Mouse (Mus musculus) R1 (cell line): ENCODE measurements at regions not wholly inside any gene's neighbourhood (a gene's known extent, or its start where the extent isn't known, plus 50 kb on each side); places are given as distances from the start of the nearest gene placed in this dataset.

Experiments used
- DNase-seq: peaks from one replicate; pipeline ENCODE4 v3.0.0-alpha.2; 2018; ENCODE audit warnings: low read depth, low spot score

DNA sequence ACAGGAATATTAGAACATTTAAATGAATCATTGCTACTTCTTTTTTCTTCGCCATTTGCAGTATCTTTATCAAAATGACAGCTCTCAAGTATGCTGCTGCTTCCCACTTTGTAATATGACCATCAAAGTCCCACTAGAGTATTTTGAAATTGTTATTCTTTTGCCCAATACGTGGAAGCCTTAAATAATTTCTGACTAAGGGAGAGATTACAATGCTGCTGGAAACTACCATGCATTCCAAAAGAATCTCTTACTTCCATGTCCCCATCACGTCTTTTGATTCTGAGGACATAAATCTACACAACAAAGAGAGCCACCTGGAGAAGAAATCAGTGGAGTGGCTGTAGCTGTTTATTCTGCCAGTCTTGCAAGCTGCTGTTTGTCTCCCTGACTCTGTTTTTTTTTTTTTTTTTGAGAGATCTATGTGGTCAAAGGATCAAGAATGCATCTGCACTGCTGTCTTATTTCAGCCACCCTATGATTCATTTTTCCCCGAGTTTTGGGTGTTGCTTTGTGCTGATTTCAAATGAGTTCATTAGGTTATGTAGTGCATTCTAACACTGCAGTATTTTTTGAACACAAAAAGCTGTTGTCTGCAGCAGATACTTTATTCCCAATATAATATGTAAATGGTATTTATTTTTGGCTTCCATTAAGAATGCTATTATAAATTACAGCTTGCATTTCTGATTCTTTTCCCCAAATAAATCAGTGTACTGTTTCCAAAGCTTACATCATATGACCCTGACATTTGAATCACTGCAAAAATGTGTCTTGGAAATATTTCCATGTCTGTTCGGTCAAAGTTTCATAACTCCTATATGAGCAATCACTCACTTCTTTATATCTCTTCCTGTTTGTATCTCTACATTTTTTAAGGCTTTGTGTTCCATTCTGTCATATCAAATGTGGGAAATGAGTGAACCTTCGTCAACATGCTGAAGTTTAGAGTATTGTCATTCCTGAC lies 53.1 kb upstream of the Trim52 start:
- DNase-seq, result peak; percentile 36
